Mouse (Mus musculus) kidney, adult 8-10 months (tissue): ENCODE results near the gene Camsap2.

Experiments
- DNase-seq, 2 experiments: peaks; one replicate each; pipeline ENCODE4 v3.0.0; 2022

Gene Camsap2

DNA sequence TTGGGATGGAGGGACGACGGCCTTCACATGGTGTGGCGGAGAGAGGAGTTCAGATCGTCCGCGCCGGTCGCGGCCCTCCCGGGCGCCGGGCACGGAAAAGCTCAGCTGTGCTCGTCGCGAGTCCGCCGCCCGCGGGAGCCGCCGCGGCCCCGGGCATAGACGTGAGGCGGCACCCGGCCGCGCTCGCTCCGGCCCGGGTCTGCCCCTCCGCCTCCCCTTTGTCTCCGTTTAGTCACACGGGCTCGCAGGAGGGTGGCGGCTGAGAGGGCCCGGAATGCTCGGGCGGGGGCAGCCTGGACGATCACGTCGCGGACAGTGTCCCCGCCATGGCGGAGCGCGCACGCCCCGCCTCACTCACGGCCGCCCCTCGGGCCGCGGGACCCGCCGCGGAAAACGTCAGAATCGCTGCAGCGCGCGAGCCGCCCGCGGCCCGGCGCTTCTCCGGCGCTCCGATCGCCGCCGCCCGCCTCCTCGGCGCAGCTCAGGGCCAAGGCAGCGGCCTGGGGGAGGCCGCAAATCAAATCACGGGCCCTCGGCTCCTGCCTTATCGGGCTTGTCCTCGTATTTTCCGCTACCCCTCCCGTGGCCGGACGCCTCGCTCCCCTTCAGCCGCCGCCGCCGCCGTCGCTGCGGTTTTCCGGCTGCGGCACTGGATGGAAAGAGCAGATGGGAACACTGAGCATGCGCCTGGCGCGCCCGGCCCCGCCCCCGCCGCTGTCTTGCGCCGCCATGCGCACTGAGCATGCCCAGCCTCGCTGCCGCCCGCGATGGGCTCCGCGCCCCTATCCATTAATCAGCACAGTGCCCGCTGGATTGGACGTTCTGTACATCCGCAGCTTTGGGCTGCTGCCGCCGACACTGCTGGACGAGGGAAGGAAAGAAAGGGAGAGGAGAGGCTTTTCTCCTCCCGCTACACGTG is at the start of gene Camsap2:
Gene Camsap2, minus strand, starts transcription at position 651 of the 919 bp plus-strand sequence.
- DNase-seq = peak; percentile 92 to 96

DNA sequence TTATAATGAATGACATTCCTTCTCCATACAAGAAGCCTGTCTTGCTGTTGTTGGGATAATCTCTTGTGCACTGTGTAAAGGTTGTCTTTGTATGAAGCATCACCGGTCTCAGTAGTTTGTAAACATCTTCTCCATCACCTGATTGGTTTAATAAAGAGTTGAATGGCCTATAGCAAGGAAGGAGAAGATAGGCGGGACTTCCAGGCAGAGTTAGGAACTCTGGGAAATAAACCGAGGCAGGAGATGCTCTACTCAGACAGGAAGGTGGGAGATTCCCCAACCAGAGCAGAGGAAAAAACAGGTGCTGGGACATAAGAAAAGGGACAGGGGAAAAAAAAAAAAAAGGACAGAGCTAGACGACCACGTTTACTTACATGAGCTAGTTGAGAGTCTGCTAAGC is 49.2 kb upstream of the Camsap2 start:
- DNase-seq = no peak

DNA sequence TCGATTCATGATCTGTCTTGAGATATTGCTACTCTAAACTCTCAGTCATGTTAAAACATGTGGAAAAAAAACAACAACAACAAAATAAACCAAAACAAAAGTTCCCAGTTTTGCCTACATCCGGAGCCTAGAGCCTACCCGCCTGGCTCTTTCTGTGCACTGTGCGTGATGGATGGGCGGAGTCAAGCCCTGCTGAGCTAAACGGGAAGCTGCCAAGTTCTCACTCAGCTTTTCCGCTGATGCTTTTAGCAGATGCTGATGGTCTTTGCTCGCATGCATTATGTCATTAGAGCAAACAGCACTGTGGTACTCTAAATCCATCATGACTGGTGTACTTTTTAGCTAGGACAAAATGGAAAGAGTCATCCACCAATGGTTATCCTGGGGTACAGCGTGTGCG is 48.6 kb upstream of the Camsap2 start:
- DNase-seq = no peak

DNA sequence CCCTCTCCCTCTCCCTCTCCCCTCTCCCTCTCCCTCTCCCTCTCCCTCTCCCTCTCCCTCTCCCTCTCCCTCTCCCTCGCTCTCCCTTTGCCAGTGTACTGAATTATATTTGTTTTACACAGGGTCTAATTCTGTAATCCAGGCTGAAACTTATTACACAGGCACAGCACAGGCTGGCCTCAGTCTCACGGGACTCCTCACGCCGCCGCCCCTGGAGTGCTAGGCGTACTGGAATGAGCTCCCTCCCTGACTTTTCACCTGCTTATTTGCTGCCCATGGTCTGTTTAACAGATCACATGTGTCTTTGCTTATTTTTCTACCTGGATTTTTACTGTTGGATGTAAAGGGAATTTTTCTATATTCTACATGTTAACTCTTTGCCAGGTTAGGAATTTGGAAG is 41.0 kb upstream of the Camsap2 start:
- DNase-seq = no peak

DNA sequence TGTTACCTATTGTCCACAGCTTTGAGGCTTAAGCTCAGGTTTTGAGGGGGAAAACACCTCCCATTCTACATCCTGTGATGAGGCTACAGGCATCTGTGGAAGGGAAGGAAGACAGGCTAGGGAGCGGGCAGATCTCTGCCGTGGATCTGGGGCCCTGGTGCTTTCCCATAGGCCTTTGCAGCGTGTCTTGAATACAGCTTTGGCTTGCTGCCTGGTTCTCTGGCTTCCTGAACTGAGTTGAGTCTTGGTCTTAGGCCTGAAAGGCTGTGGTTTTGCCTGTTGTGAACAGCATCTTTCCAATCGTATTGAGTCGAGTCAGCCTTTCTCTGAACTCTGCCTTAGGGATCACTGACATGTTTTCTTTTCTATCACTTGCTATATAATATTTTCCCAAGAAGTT is 35.7 kb upstream of the Camsap2 start:
- DNase-seq = no peak

DNA sequence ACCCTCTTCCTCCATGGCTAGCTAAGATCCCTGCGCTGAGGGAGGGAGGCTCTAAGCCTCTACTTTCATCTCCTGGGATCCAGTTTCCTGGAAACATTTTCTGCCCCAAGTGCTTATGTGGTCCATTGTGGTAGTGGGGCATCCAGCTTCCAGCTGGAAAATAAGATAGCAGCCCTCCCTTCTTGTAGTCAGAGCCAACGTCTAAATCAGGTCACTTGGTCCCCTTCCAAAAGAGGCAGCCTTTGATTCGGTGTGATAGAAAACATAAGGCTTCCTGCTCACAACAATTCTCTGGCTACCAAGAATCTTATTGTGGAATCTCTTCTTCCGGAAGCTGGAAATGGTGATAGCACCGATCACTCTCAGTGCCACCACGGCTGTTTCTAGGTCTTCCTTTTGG is 35.3 kb upstream of the Camsap2 start:
- no peak for DNase-seq

DNA sequence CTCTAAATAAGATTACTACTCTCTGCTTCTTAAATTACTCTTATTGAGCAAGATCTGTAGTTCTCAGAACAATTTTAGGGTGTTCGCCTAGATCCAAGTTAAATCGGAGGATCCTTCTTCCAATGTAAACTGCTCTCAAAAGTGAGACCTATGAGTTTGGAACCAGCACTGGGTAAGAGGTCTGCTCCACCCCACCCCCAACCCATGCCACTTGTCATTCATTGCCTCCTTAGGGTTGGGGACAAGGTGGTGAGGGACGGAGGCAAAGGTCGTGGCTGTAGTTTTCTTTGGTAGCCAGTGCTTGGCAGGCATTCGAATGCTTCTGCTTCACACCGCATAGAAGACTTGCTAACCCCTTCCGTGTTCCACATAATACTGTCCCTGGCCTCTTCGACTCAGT is 34.7 kb upstream of the Camsap2 start:
- DNase-seq = no peak

DNA sequence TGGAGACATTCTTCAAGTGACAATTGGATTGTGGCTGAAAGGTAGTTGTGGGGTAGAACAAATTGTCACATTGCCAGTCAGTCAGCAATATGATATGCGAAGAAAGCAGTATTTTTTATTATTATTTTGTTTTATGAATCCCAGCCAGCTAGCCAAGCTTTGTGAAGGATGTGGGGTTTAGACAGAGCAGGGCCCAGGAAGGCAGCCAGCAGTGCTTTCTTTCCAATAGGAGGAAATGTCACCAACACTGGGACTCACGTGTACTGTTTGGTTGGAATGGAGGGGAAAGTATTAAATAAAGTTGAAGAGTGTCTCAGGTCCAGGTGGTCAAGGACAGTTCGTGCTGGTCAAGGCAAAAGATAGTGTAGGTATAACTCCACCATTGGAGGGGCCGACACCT is 34.3 kb upstream of the Camsap2 start:
- no peak for DNase-seq

DNA sequence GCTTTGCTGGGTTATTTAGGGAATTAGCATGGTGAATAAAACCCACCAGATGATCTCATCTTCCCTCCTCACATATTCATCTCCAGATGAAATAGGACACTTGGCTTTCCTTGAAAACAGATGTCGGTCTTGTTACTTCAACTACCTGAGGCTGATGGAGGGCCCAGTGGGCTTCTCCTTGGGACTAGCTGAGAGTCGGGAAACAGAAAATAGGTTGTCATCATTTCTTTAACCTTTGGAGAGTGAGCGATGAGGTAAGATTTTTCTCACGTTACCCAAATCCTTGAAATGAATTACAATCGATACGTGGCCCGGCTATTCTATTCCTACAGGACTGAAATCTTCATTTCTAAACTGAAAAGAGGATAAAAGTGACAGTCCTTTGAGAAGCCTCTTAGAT is 33.4 kb upstream of the Camsap2 start:
- DNase-seq = no peak

DNA sequence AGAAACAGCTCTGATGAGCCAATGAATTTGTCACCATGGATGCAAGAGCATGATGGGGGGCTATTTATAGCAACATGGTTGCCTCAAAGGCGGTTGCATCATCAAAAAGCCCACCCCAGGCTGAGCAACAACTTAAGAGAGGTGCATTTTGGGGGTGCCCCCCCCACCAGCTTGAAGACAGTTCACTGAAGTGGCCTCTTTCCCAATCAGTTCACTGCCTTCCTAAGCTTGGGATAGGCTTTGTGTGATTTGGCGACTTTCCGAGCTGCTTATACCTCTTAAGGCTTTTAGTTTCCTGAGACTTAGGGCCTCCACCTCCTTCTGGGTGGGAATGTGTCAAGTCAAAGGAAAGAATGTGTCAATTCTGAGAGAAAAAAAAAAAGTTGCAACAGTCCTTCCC is 20.1 kb upstream of the Camsap2 start:
- no peak for DNase-seq

DNA sequence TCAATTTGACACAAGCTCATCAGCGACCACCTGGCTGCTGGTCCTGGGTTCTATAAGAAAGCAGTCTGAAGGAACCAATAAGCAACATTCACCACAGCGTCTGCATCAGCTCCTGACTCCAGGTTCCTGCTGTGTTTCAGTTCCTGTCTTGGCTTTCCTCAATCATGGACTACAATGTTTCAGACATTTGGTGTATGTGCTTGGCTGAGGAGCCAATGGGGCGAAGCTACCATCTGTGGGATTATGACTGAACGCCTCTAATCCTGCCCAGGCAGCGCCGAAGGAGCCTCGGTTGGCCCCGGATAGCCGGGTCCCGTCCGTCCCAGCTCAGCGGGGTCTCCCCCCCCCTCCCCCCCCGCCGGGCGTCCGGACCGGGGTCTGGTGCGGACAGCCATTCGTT is 18.8 kb upstream of the Camsap2 start:
- peak in 1 of 2 experiments; percentile 67 for DNase-seq

DNA sequence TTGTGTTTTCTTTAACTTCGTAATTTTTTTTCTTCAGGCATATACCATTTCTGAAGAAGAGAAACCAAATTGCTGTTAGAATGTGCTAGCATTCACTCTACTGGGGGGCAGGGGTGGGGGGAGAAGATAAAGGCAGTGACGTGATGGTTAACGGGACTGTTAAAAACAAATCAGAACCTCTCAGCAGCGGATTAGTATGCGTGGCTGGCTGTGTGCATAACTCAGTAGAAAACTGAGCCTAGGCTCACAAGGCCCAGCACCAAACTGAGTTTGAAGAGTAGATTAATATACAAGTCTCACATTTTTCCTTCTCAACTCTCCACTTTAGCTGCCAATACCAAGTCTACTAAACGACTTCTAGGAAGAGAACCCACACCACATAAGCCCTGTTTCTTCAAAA is 17.1 kb upstream of the Camsap2 start:
- DNase-seq = no peak

DNA sequence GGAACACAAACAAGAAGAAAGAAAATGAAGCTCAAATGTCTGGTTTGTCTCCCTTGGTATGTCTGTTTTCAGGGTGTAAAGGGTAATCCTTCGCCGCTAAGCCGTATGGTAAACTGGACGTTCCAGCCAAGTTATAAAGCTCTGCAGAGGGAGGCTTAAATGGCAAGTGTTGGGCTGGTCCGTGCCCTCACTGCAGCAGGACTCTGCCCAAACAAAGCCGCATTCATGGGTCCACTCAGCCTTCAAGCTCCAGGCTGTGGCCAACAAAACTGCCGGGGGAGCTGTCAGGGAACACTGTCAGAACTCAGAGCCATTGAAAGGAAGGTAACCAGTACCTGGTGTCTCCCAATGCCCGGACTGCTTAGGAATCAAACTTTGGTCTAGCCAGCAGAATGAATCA is 16.7 kb upstream of the Camsap2 start:
- no peak for DNase-seq

DNA sequence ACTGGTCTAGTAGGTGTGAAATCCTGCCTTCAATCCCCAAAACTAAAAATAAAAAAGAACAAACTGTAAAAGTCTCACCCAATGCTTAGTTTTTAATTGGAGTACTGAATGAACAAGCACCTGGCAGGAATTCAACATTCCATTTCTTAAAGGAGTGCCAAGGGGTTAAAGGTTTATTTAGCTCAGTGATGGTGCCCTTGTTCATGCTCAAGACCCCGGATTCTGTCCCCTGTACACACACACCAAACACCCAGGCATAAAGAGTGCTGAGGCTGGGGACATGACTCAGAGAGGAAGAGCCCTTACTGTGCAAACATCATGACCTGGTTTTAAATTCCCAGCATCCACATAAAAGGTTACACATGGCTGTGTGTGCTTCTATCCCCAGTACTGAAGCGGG is 15.5 kb upstream of the Camsap2 start:
- DNase-seq = peak; percentile 46 to 70

DNA sequence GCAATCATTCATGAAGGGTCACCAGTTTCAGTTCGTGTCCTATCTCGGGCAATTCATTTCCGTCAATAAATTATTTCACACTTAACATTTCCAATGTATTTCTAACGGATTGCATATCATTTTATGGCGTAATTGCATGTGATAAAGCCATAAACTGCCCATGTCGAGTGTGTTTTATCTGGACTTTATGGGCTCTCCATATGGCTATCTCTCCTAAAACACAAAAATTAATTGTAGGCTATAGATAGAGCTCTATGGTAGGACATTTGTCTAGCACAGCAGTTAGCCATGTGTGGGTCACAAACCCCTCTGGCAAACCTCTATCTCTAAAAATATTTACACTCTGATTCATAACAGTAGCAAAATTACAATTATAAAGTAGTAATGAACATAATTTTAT is 15.0 kb upstream of the Camsap2 start:
- no peak for DNase-seq

DNA sequence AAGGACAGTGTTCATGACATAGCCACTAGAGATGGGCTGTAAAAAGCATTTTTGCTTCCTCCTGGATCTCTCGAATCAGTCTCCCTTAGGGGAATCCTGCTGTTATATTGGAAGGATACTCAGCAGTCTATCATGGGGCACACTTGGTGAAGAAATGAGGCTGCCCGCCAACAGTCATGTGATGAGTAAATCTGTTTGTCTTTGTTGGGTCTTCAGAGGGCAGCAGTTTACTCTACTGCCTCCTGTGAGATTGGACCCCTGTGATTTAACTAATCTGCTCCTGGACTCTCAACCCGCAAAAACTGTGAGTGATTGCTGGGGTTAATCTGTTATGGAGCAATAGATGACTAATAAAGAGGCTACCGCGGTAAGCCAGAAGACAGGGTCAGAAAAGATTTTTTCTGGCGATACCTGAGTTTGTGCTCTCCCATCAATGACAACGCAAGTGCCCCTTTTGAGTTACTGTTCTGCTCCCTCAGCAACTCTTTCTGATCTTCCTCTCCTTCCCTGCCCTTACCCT is 13.0 kb upstream of the Camsap2 start:
- peak; percentile 80 to 84 for DNase-seq

DNA sequence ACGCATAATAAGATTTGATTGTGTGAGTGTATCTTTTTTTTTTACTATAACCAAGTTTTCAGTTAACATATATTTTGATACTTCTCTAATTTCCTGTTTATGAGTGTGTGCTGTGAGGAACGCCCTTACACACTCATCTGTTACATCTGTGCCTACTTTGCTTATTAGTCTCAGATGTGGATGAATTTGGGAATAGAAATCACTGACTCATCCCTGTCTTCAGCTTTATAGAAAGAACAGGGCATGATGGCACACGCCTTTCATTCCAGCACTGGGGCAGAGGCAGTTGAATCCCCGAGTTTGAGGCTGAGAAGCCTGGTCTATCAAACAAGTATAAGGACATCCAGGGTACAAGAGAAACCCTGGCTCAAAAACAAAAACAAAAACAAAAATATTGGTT is 9.7 kb upstream of the Camsap2 start:
- no peak for DNase-seq

DNA sequence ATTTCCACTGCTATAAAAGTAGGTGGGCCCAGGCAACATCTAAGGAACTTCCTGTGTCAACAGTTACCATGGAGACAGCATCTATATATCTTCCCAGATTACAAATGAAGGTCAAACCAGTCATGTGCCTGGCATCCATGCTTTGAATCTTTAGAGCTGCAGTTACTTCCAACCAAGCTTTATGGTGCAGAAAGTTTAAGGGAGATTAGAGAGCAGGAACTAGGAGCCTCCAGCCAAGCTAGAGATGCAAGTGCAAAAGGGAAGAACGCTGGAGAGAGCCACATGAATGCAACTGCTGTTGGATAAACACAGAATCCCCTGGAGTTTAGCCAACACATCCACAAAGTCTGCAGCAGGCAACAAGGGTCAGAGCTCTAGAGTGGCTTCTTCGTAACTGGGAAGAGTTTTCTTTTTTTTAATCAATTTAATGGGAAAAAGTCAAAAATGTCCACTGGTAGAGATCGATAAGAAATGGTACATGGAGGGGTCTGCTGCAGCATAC is 4.8 kb upstream of the Camsap2 start:
- DNase-seq = no peak

DNA sequence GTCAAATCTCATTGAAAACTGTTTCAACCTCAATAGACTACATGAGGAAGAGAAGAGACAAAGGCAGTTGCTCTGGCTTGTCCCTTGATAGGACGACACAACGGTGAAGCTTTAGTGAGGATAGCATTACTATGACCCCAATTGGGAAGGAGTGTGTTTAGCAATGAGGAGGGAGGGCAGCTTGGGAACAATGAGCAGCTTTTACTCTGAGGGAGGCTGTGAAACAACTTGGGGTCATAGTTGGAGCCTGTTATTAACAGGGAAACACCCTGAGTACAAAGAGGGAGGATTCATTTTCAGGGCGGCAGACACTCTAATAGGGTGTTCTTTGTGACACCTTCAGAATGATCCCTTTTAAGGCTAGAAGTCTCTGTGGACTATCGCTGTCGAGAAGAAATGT is 2.2 kb upstream of the Camsap2 start:
- no peak for DNase-seq

DNA sequence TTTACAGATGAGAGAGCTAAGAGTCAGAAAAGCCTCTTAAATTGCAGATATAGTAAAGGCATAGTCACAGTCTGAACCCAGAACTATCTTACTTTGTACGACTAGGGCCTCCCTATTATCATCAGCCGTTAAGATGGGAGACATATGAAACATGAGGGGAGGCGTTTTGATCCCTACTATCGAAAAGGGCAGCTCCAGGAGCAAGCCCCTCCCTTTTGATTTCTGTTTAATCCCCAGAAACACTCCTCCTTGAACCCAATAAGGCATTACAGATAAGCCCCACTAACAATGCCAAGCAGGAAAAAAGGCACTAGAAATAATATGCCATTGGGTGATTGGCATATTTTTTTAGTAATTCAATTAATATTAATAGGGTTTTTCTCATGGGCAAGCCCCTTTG is 1.2 kb upstream of the Camsap2 start:
- DNase-seq = no peak

DNA sequence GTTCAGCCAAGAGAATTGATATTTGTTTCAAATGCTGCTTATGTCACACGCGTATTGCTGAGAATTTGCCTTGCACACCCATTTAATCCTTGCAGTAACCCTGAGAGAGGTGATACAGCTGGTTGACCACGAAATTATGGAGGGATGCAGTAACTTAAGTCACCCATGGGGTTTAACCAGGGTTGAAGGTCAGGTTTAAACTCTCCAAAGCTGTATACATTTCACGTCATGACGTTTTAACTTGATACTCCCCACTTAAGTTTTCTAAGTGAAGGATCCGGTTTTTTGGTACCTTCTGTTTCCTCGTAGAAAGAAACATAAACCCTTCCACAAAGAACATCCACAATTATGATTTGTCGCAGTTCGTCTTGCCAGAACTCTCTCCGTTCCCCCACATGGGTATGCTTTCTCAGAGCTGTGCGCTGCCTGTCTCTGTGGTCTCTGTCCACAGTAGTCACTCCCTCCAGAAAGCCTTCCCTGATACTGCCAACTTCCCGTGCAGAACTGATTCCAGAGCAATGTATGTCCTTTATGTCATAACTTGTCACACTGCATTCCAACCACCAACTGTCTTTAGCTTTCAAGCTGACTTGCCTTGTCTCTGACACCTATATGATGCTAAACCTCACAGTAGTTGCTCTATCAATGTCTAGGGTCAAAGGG is 600 bp upstream of the Camsap2 start:
- DNase-seq = no peak

DNA sequence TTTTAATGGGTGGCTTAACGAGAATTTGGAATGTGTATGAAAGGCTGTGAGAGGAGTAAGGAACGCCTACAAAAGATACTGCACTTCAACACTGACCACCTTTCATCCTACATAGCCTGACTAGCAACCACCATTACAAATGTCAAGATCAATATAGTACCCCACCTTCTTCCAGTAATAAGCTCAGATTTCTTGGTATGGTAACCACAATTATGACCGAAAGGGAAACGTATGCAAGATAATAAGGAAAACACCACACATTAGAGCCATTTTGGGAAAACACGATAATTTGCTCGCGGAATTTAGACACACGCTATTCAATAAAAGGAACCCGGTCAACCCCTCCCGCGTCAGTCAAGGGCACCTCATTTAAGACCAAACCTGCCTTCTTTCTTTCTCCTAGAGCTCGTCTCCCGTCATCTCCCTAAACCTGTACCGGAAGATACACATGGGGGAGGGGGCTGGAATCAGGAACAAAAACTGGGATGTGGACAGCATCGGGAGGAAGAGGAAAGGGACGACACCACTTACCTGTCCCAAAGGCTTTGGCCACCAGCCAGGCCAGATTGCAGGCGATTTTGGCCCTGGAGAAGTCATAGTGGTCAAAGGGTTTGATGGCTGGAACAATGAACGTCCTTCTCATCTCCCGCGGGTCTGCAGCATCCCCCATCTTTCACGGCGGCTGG is 993 bp downstream of the Camsap2 start:
- peak in 1 of 2 experiments; percentile 29 for DNase-seq

DNA sequence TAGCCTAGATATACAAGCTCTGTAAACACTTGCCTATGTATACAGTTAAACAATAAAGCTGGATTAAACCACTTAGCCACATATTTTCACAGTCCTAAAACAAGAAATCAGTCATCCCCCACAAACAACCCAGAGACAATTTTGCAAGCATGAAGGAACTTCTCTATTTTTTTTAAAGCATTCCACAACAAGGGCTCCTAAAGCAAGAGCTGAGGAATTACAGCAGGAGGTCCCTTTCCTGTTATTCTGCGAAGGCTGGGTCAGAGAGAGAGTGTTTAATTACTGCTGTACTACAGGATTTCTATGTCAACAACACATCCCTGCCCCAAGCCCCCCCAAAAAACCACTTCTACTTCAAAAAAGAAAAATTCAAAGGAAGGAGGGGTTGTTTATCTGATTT is 1.6 kb downstream of the Camsap2 start:
- no peak for DNase-seq
